9 mouse cellular contexts compared by ENCODE assay signal in the genomic region with DNA sequence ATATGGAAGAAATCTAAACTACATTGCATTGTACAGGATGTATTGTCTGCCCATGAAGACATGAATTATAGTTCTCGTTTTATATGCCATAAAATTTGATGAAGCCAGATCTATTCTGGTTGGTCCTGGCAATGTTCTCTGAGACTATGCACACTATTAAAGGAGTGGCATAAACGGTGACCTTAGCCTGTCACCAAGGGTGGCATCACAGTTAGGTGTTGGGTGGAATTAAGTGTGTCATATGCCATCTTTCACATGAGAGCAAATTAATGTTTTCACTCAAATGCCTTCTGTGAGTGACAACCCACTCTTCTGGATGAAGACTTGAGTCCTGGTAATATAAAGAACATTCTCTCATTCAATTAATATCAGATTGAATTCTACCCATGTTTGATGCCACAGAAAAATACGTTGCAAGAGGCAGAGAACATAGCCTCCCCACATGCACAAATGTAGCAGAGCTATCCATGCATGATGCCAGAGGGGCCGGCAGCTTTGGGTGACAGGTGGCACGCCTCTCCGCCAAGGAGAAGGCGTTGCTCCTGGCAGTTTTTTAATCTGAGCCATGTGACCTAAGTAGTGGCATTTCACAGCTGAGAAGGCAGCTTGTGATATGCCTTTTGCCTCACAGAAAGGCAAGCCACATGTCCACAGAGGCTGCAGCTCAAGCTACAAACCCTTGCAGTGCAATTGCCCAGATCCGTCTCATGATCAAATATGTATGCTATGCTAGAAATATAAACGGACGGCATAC. TPM values are rescaled to one million over a fixed set of nuclear protein-coding genes. Genes with fewer than 3 reads are reported as not detected.
A peak's percentile ranks its signal among the peaks of the same experiment; 100 is the strongest.
DNase-seq lines count a peak whose midpoint lies in the region; ATAC-seq lines count a peak whose summit lies in the region.
"Had no signal": no experiment of that assay in that cellular context is flagged by ENCODE, and none has a peak within 500 bp of the region (broad histone marks: within the 10 kb centered on the region; RNA-seq: fewer than 3 reads in every experiment).

No protein-coding gene starts in this region.

- no peaks in the 10 kb centered on the region for H3K27me3 ChIP-seq in forebrain, embryonic 13.5 days
- no peaks in the 10 kb centered on the region for H3K27me3 ChIP-seq in forebrain, embryonic 12.5 days
- H3K27me3 ChIP-seq: limb, embryonic 15.5 days had no signal

- DNase-seq in cerebellum, postnatal 25 days = peak; percentile 90 to 92
- peak; percentile 87 to 88 for DNase-seq in layer of hippocampus, adult 8-10 months (ENCODE audit: low spot score in 2 of 2)
- DNase-seq in retina, postnatal 1 day = peak; percentile 60
- DNase-seq in B cell, adult 2 months = no peak
- DNase-seq in spleen, postnatal 4 days (ENCODE audit: low spot score in 2 of 2) = no peak

- no peak overlapping the region for H3K4me3 ChIP-seq in forebrain, embryonic 13.5 days
- no peak overlapping the region for H3K4me3 ChIP-seq in forebrain, embryonic 12.5 days (replicated peaks)
- H3K4me3 ChIP-seq: limb, embryonic 15.5 days had no signal

- ATAC-seq in forebrain, embryonic 13.5 days = peak; percentile 93
- no peak for ATAC-seq in forebrain, embryonic 12.5 days (ENCODE audit: low FRiP score)
- ATAC-seq in CD4-positive, CD25-positive, alpha-beta regulatory T cell, adult 4 months = no peak

- H3K9me3 ChIP-seq in forebrain, embryonic 13.5 days (replicated peaks) = no peaks in the 10 kb centered on the region
- no peaks in the 10 kb centered on the region for H3K9me3 ChIP-seq in forebrain, embryonic 12.5 days
- H3K9me3 ChIP-seq: limb, embryonic 15.5 days had no signal

- 73% methylated on average over 10 of the region's 10 CpGs for WGBS in forebrain, embryonic 13.5 days
- 78% methylated on average over 10 of the region's 10 CpGs for WGBS in forebrain, embryonic 12.5 days

- peaks cover 6% of the 10 kb centered on the region; the same call in 1 of the 2 replicates for H3K4me1 ChIP-seq in forebrain, embryonic 13.5 days
- H3K4me1 ChIP-seq in forebrain, embryonic 12.5 days = no peaks in the 10 kb centered on the region
- H3K4me1 ChIP-seq: limb, embryonic 15.5 days had no signal

- no peak overlapping the region for H3K27ac ChIP-seq in forebrain, embryonic 13.5 days
- H3K27ac ChIP-seq in forebrain, embryonic 12.5 days = no peak overlapping the region
- H3K27ac ChIP-seq: limb, embryonic 15.5 days had no signal

- no peak overlapping the region for H3K4me2 ChIP-seq in forebrain, embryonic 13.5 days
- H3K4me2 ChIP-seq in forebrain, embryonic 12.5 days = no peak overlapping the region
- H3K4me2 ChIP-seq: limb, embryonic 15.5 days had no signal

- no peaks in the 10 kb centered on the region for H3K36me3 ChIP-seq in forebrain, embryonic 13.5 days (ENCODE audit: poor library complexity, severe bottlenecking)
- no peaks in the 10 kb centered on the region for H3K36me3 ChIP-seq in forebrain, embryonic 12.5 days (replicated peaks)
- H3K36me3 ChIP-seq: limb, embryonic 15.5 days had no signal

- H3K9ac ChIP-seq in forebrain, embryonic 13.5 days = no peak overlapping the region
- H3K9ac ChIP-seq in forebrain, embryonic 12.5 days = no peak overlapping the region
- H3K9ac ChIP-seq: limb, embryonic 15.5 days had no signal

RNA-seq across cellular contexts. Expression of a gene that starts 20.7 kb away (rescaled TPM):
- polyA plus RNA-seq in forebrain, embryonic 13.5 days (2015; fragmentation: Nextera tagmentation; extraction: Ambion mirVana) = 2.6 and 3.9 TPM in 2 replicates
- 2.4 TPM in 2 replicates for polyA plus RNA-seq in forebrain, embryonic 12.5 days (2016; fragmentation: Nextera tagmentation; extraction: Ambion mirVana)
- 10 to 100 TPM; 48.7 to 69.6 (median 56.1) TPM for total RNA-seq in layer of hippocampus, adult 8-10 months (2022)
- polyA plus RNA-seq in CD4-positive, CD25-positive, alpha-beta regulatory T cell, adult 4 months (2017; shearing (Covaris generic)) = not detected

Comparison
In these comparisons a context has a peak if more than half of its experiments do, and no peak if none do; other contexts are left out.
1. DNase-seq: peak in cerebellum, postnatal 25 days (2 of 2), layer of hippocampus, adult 8-10 months (2 of 2) and retina, postnatal 1 day (single experiment); none in B cell, adult 2 months (0 of 2) and spleen, postnatal 4 days (0 of 2).